Mouse (Mus musculus): ENCODE measurements around the gene Mcrip2.

GRCm38 (mm10) chr17:25887467-25887866 lies 18.9 kb upstream of the Mcrip2 start:
- TF ChIP-seq CTCF (IDR thresholded peaks at IDR 0.05; ENCODE audit: low read depth, low read length) (no peak), POLR2A (IDR thresholded peaks at IDR 0.05; ENCODE audit: borderline replicate concordance, low read depth, low read length) (no peak)
